Mouse (Mus musculus) kidney, adult 2 months (tissue): ENCODE measurements around the gene Abcc8.

Experiments used
- CTCF ChIP-seq: fragments of 200-500 bp; conservative IDR thresholded peaks from 2 replicates; pipeline ENCODE4 v1.5.1; 2011; ENCODE audit warnings: low read depth, mild to moderate bottlenecking, control low read depth, low read length, moderate library complexity, mixed read lengths; ENCODE audit not compliant: insufficient read depth, insufficient read length
- POLR2A ChIP-seq: fragments of 200-500 bp; IDR thresholded peaks from one replicate; pipeline ENCODE4 v1.6.1; 2011; ENCODE audit warnings: low read depth, low read length, control low read depth

DNA sequence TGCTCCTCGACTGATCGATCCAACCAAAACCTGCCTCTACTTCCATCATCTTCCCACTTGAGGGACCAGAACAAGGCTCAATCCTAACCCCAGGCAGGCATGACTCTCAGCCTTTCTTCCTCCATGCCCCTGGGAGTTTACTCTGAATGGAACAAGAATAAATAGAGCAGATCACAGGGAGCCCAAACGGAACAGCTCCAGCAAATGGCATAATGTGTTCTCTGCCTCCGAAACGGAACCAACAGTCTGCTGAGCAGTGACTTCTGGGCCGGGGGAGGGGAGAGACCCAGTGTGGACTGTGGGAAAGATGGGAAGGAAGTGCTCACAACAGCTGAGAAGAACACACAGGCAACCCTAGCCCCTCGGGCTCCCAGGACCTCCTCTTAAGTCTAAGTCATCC, 22.1 kb downstream of the Abcc8 start:
- TF ChIP-seq POLR2A (no peak), CTCF (no peak)
